Mouse (Mus musculus) frontal cortex, adult (tissue): ENCODE measurements at regions not wholly inside any gene's neighbourhood (a gene's known extent, or its start where the extent isn't known, plus 50 kb on each side); places are given as distances from the start of the nearest gene placed in this dataset.
"Not testable (repeated sequence)": the region's sequence is repeated elsewhere in the genome, so short reads cannot be mapped to it uniquely, and the experiment has no call there.

Source experiments
- ATAC-seq: cut with Nextera tagmentation; 2 replicates; pipeline ENCODE4 v1.9.2; 2017; ENCODE audit warnings: mild to moderate bottlenecking, moderate library complexity, mixed read lengths; ENCODE audit not compliant: low TSS enrichment

DNA sequence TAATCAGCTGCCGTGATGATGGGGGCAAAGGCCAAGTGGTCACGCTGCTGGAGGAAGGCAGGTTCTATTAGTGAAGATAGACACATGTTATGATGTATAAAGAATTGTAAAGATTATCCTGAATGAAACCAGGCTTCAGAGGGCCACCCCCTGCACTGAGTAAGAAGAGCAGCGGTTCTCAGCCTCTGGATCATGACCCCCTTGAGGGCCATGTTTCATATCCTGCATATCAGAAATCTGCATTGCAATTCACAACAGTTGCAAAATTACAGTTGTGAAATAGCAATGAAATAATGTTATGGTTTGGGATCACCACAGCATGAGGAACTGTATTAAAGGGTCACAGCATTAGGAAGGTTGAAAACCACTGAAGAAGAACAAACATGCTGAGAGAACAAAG is 162.5 kb upstream of the Zranb2 start:
- no peak for ATAC-seq

DNA sequence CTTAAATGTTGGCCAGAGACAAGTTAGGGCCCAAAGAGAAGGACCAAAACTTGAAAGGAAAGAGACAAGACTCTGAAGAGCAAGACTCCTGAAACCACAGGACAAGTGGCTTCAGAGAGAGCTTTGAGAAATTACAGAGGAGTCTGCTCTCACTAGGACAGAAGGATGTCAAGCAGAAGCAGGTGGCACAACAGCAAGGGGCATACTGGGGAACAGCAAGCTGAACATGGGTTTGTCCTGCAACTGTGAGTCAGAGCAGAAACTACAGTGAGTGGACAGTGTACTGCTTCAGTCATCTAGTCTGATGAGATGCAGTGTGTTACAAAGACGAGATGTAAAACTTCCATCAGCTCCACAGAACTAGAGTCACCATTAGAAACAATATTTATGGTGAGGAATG is 160.6 kb upstream of the Zranb2 start:
- no peak for ATAC-seq

DNA sequence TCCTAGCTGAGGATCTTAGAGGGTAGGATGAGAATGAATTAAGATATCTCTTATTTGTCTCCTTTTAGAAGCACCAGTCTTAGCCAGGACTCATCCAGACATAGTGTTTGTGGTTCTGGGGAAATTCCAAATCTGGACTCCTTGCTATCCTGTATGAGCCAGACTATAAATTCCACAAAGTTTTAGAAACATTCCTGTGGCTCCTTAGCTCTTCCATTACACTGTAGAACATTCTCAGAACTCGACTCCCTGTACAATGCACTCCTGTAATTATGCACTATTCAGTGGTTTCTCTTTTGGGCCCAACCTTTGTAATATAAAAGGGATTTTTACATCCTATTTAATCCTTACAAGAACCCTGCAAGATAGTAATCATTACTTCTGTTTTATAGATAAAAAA is 159.8 kb upstream of the Zranb2 start:
- ATAC-seq: no peak

DNA sequence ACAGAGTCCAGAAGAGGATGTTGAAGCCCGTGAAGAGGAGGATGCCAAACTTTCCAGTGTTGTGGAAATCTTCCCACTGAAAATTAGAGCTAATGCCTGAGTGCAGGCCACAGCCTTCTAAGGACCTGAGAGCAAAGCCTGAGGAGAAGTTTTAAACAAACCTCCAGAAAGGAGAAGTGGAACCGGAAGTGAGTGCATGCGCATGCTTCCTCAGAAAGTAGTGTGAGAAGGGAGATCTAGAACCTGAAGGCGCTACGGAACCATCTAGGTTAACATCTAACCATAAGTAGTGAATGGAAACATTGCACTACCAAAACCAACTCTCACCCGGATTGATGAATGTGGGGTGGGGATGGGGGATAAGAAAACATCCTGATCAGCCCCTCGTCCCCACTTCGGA is 156.4 kb upstream of the Zranb2 start:
- no peak for ATAC-seq

DNA sequence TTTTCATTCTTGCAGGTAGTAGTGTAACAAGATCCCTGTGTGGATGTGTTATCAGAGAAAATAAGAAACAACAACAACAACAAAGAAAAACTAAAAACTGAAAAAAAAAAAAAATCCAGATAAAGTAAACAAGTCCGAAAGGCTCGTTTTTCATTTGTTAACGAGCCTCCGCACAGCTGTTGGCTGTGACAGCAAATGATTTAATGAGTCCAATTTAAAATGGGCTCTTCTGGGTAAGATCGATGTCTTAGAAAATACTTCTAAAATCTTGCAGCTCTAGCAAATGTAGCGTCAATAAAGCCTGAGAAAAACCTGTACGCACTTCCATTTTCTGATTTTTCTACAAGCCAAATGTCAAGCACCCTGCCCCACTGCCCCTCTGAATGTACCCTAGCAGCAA is 155.8 kb upstream of the Zranb2 start:
- no peak for ATAC-seq

DNA sequence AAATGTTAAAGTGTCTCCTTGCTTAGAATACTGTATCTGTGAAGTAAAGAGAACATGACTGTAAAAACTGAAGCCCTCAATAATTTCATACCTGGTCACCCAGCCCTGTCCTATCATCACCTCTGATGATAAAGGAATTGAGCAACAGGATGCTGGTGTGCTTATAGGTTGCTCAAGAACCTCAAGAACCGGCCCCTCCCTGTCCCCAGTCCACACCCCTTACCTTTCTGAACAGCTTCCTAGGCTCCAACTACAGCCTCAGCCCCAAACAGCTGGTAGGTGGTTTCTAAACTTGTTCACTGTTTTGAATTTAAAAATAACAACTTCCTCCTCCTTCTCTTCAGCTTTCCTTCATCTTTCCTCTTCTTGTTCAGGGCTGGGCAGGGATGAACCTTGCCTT is 142.1 kb upstream of the Zranb2 start:
- ATAC-seq: peak; percentile 68

DNA sequence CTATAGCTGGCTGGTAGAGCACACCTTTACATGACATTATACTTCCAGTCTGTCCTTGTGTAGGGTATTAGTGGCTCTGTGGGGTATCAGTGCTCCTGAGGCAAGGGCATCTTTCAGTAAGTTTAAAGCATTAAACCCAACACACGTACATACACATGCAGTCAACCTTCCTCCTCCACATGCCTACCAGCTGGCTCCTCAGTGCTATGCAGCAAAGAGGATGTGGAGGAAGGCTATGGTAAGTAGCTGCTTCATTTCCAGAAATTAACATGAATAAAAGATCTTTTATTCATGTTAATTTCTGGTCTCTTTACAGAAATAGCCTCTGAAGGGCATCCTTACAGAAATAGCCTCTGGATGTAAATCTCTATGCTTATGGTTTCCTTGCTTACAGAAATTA is 140.1 kb upstream of the Zranb2 start:
- ATAC-seq: peak; percentile 81

DNA sequence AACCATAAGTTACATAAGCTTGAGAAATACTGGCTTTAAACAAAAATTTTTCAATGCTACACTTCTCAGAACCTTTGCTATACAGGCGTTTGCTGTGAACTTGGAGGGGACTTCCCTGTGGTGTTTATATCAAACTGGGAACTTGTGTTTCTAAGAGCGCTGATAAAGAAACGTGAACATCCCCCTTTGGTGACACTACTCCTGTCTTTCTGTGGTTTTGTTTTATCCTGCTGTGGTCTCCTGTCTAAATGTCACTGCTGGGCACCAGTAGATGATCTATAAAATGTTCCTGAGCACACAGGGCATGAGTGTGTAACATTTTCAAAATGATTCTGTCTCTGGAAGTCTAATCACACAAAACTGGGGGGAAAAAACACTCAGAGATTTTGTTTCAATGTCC is 134.1 kb upstream of the Zranb2 start:
- no peak for ATAC-seq

DNA sequence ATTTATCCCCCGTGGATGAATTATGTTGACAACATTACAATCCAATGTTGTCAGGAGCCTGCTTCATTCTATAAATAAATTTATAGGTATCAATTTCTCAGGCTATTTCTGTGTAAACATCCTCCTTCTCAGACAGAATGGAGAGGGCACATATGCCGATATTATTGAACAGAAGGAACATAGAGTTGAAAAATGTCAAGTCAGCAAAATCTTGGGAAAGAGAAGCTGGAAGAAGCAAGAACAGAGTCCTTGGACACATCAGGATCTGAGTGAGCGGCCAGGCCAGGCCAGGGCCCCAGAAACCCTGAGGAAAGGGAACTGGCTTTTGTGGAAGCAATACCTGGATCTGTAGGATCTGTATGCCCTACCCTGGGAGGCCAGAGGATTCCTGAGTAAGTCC is 129.9 kb upstream of the Zranb2 start:
- no peak for ATAC-seq

DNA sequence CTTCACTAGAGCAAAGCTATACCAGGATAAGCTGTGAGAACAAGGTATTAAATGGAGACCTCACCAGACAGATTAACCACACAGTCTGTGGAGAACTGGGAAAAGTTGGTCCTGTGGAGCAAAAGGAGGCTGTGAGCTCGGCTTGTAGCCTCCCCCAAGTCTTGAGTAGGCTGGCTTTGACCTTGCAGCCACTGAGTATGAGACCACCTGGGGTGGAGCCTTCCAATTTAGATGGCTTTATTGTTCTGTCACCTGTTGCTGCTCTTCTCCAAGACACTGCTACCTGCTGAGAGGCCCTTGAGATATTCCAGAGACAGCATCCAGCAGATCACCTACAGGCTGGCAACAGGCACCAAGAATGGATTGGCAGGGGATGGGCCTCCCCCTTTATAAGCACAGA is 110.5 kb upstream of the Zranb2 start:
- ATAC-seq: not testable (repeated sequence)

DNA sequence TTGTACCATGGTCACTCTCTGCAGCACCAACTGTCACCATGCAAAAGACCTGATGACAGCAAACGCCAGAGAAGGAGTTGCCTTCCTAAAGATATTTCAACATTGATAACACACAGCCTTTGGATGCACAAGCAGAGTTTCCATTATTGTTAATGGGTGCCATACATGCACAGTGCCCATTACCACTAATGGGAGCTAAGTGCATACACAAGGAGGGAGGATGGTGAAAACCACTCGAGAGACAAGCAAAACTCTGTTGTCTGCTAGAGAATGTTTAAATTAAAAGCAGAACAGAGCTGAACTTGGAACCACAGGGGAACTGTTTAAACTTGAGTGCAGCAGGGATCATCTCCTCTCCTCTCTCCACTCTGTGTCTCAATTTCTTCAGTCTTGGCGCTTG is 107.2 kb upstream of the Zranb2 start:
- no peak for ATAC-seq

DNA sequence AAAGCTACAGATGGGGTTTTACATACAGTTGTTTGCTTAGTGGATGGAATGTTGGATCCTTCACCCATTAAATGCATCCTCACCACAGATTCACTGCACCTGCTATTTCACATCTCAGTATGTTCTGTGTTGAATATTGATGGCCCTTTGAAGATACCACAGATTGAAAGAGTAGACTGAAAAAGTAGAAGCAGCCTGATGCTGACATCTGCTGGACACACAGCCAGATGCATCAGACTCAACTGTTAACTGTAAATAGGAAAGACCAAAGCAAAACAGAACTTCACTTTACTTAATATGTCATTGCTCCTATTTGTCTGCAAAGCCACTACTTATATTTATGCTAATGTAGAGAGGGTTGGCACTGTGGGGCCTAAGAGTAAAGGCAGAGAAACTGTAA is 84.2 kb upstream of the Zranb2 start:
- ATAC-seq: peak; percentile 98

DNA sequence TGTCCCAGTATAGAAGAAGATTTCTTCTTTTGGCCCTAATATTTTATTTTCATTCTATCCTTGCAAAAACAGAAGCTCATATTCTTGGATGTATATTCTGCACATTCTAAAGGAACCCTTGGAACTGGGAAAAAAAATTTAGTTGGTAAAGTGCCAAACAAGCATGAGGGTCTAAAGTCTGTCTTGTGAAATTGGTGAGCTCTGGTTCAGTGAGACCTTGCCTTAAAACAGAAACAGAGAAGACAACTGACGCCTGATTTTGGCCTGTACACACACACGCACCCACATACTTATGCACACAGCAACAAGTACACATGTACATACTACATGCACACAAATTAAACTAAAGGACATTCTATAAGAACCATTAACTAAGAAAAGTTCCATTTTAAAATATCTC is 62.4 kb upstream of the Zranb2 start:
- ATAC-seq: no peak

DNA sequence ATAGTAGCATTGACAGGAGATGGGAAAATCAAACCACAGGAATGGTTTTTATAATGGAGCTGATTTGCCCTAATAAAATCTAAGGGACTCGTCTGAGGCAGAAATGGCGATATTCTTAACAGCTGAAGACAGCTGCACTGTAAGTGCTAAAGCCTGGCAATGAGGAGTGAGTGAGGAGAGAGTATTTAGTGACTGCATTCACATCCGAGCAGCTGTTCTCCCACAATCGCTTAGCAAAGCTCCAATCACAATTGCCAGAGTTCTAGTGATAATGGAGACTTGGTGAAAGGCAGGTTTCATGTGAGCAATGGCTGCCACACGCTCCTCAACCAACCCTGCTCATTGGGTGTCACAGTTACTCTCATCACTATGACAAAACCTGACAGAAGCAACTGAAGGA is 61.3 kb upstream of the Zranb2 start:
- no peak for ATAC-seq

DNA sequence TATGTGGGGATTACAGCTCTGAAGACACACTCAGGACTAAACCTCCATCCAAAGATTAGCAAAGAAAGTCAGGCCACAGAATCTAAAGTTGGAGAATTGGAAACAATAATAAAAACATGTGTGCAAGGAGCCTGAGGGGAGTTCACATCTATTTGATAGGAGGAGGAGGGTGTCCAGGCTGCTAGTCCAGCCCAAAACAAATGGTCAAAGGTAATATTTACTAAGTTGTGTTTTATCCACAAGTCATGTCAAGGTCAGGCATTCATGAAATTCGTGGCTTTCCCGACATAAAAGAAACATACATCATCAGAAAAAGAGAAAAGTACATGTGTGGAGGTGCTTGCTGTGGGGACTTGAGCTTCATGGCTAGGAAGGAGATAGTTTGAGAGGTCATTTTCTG is 56.2 kb upstream of the Zranb2 start:
- no peak for ATAC-seq
